Mouse (Mus musculus) gastrocnemius, postnatal 36 days (tissue): ENCODE results near the gene Ptgir. TPM values are rescaled to one million over a fixed set of nuclear protein-coding genes. Genes with fewer than 3 reads are reported as not detected.
A peak's percentile ranks its signal among the peaks of the same experiment; 100 is the strongest.
"Not testable (repeated sequence)": the region's sequence is repeated elsewhere in the genome, so short reads cannot be mapped to it uniquely, and the experiment has no call there.

Experiments
- DNase-seq, 2 experiments: peaks; one replicate each; pipeline ENCODE4 v3.0.0; 2022
- intact Hi-C: fragments of 180-260 bp; cut with DNase I; formaldehyde crosslinking; loops from one replicate; pipeline ENCODE4 v1.15.1; 2025
- total RNA-seq, 2 experiments: library from RNA; stranded (reverse); gene quantifications; 2 replicates each; pipeline ENCODE4 v1.2.3; 2021

Ptgir gene
- total RNA-seq, 2 experiments from 2014 or later: 1.1 to 1.2 TPM

DNA sequence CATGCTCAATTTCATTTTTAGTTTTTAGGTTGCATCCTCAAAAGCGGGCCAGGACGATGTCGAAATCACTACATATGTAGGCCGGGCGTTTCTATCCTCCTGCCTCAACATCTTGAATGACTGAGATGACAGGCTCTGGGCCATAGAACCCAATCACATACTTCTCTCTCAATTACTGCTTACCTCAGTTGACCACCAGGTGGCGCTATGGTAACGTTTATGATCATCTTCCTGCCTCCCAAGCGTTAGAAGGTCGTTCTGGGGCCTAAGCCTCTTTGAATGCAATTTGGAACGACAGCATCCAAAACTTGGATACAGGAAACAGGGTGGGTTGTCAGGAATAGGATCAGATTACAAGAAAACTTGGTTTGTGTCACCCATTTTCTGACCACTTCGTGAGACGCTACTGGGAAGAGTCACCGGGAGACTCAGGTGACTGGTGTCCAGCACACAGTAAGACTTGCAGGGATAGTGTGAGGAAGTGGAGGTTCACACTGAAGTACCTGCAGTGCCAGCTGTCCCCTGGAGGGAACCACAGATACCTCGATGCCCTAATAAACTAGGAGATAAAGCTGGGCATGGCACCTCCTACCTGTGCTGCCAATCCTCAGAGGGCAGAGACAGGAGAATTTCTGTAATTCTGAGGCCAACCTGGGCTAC lies 25.8 kb downstream of the Ptgir start:
- peak; percentile 48 to 73 for DNase-seq
- intact Hi-C loops: loop anchor here (1.0 to 5.0 kb wide), 2 partner anchors 67 to 130 kb away; partner anchors contain the start of gene Hif3a

DNA sequence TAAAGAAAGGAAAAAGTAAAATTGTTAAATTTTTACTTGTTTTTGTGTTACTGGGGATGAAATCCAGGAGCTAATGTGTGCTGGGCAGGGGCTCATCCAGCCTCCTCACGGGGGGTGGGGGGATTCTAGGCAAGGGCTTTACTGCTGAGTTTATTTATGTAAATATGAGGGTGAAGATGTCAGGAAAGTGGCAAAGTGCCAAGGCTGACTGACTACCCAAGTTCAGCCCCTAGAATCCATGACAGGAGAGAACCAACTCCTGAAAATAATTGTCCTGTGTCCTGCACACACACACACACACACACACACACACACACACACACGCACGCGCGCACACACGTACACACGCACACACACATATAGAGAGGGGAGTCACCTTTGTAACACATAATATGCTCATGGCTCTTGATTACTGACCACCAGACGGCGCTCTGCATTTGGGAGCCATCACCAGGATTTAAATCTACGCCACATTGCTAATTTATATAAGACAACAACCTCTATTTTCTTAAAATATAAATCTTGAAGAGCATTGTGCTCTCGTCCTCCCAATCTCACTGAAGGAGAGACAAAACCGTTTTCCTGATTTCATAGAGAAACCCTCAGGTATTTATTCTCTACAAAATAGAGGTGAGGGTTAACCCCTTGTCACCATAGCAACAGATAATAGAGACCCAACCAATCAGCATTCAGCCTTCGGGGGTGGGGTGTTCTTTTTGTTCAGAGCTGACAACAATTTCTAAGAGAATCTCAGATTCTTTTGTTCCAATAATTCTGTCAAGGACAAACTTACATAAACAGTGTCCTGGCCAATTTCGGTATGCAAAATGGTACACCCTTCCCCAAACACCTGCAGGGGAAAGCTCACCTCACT lies 26.7 kb downstream of the Ptgir start:
- intact Hi-C loops: loop anchor here (1.0 to 5.0 kb wide), 3 partner anchors 17 to 129 kb away; partner anchors contain the start of gene Hif3a
- DNase-seq: no peak

DNA sequence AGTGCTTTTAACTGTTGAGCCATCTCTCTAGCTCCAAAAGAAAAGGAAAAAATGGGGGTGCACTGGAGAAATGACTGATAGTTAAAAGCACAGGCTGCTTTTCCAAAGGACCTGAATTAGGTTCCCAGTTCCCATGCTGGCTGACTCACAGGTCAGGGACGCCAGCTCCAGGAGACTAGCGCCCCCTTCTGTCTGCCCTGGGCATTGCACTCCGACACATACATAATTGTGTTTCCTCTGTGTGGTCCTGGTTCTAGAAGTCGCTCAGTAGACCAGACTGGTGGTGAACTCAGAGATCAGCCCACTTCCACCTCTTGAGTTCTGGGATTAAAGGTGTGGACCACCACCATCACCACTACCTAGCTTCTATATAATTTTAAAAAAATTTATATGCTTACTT lies 31.0 kb downstream of the Ptgir start:
- DNase-seq: no peak
- intact Hi-C loops: no loop called here

DNA sequence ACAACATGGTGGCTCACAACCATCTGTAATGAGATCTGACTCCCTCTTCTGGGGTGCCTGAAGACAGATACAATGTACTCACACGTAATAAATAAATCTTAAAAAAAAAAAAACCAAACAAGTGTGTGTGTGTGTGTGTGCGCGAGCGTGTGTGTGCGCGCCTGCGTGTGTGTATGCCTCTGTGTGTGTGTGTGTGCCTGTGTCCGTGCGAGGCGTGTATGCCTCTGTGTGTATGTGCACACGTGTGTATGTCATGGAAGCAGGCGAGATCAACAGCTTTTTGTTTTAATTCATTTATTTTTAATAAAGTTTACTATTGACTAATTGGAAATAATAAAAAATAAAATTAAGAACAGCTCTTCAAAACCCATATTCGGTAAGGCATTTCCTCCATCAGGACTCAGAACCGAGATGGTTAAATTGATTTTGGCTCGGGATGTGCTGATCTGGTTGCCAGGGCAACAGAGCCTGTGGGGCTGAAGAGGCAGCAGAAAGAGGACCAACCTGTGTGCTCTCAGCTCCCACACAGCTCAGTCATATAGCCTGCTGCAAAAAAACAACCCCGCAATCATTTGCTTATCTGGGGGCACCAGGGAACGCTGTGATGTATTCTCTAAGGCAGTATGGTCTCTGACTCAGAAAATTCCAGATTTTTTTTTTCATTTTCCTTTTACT lies 32.0 kb downstream of the Ptgir start:
- no peak for DNase-seq
- intact Hi-C loops: no loop called here

DNA sequence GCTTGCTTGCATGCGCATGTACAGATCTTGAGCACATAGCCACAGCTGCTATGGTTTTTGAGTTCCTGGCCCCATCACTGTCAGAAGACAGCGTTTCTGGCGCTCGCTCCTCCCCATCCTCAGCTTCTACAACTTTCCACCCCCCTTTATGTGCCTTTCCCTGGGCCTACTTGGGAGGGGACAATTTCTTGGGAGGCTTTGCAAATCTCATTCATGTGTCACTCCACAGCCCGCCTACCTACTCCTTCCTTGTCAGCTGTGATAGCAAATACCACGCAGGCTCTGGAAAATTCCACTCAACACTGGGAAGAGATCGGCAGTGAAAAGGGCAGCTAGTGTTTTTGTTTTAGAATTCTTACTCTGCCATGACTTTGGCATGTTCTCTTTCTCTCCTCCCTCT lies 34.0 kb downstream of the Ptgir start:
- intact Hi-C loops: no loop called here
- no peak for DNase-seq

DNA sequence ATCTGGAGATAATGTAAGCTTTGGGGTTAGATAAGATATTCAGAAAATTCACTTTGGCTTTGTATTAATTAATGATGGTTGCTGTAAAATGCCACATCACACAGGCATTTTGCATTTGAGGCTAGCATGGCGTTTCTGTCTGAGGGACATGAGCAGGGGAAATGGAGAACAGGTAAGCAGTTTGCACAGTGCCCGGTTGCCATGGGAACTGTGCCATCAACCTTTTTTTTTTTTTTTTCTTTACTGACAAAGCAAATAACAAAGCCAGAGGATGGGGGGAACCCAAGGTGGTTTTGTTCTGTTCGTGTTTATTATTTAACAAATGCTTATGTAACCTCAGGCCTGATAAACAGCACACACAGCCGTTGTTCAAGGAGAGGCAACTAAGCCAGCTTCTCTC lies 36.6 kb downstream of the Ptgir start:
- intact Hi-C loops: no loop called here
- DNase-seq: no peak

DNA sequence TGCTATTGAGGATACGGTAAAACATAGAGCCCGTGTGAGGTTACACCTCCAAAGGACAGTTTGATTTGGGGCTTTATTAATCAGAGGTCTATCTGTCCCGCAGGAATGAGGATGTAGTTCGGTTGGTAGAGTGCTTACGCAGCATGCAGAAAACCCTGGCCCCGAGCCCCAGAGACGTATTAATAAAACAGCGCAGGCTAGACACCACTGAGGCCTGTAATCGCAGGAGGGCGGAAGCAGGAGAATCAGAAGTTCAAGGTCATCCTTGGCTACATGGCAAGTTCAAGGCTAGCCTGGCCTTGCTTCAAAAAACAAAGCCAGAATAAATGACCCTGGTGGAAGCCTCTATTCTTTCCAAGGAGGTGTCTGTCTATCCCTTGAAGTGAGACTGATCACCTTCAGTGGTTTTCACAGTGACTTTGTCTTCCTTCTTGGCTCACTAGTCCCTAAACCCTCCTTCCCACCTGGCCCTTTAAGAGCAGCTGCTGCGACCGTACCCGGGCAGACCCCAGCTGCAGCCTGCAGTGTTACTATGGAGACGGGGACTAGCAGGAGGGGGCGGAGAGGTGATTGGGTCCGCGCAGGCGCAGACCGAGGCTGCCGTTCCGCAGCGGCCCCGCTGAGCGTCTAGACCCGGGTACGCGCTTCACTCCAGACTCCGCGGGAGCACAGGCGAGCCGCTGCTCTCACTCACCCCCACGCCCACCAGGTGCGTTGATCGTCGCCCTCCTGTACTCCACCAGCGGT lies 37.9 kb downstream of the Ptgir start, which contains the start of gene Pnmal2:
Gene Pnmal2, plus strand, starts transcription at position 622 of the 747 bp plus-strand sequence.
- intact Hi-C loops: no loop called here

DNA sequence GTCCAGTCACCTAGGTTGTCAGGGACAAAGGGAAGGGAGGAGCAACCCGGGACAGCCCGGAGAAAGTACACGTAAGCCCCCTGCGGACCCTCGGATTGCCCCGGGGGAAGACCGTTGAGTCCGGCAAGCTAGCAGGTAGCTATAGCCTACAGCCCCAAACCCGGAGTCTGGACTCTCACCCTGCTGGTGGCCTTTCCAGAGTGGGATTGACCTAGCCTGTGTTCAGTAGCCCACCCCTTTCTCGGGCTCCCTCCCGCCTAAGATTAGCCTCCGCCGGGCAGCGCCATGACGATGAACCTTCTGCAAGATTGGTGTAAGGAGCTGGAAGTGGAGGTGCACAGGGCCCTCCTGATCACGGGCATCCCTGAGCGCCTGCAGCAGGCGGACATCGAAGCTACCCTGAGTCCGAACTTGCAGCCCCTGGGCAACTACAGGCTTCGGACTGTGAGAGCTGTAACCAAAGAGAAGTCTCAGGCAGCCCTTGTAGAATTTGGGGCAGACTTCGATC lies 38.6 kb downstream of the Ptgir start:
- intact Hi-C loops: no loop called here
- no peak for DNase-seq

More for the DNA sequence above, 37.9 kb downstream of the Ptgir start, which contains the start of gene Pnmal2:
- DNase-seq: peak; percentile 64

DNA sequence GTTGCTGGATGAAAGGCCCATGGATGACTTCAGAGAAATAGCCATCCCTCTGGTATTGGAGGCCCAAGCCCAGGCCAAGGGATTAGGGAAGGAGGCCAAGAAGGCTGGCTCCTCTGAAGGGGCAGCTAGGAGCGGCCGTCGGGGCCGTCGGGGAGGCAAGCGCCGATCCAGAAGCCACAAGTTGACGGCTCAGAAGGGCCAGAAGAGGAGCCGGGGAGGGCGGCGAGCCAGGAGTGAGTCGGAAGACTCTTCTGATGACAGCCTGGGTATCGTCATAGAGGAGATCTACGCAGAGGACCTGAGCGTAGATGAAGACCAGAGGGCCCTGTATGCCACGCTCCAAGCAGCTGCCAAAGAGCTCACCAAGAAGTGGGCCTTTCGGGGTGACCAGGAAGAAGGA lies 39.1 kb downstream of the Ptgir start:
- intact Hi-C loops: no loop called here
- DNase-seq: no peak

DNA sequence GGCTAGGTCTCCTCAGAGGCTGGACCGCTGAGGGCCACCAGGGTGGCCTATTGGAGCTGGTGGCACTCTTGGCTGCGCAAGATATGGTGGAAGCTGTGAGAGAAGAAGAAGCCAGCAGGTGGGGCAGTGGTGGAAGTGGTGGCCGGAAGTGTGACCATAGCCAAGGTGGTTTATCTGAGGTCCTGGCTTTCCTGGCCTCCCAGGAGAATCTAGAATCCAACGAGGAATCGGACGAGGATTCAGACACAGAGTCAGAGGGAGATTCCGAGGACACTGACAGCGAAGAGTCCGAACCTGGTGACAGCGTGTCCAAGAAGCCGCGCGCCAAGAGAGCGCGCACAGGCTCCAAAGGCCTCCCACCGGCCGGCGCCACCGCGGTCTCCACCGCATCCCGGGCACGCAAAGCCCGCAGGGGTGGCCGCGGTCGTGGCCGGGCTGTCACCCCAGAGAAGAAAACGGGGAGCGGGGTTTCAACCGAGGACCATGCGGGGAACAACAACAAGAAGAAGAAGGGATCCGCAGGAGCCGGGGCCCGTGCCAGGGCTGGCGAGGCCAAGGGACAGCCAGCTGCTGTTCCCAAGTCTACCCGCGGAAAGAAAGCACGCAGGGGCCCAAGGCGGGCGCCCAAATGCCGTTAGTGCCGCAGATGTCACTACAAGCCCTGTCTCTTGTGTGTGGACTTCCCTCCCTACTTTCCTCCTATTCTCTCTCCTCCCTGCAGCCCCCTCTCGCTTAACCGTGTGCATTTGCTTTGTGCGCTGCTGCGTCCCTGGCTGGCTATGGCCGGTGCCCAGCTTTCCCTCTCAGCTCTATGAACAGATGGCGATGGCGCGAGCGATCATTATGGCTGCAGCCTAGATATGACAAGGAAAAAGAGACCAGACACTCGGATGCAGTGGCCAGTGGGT lies 40.4 kb downstream of the Ptgir start:
- peak in 1 of 2 experiments; percentile 28 for DNase-seq
- intact Hi-C loops: no loop called here

DNA sequence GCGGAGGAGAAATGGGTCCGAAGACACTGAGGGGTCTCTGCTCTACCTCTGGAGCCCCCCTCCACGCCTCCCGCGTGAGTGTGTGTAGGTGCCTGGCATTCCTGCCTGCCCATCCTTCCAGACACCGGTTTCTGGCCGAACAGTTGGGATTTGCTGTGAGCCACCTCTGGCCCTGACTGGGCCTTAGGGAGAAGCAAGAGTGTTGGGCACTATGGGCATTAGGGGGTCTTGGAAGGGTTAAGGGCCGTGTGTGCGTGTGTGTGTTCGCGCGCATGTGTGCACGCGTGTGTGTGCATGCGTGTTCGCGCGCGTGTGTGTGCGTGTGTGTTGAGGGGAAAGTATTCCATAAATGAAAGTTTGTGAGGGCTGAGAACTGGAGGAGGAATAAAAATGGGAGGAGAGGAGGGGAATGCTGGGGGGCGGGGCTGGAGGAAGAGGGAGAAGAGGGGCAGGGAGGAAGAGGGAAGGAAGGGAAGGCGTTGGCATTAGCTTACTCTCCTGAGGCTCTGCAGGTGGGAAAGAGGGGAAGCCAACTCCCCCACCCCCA lies 41.1 kb downstream of the Ptgir start:
- intact Hi-C loops: no loop called here
- no peak for DNase-seq

DNA sequence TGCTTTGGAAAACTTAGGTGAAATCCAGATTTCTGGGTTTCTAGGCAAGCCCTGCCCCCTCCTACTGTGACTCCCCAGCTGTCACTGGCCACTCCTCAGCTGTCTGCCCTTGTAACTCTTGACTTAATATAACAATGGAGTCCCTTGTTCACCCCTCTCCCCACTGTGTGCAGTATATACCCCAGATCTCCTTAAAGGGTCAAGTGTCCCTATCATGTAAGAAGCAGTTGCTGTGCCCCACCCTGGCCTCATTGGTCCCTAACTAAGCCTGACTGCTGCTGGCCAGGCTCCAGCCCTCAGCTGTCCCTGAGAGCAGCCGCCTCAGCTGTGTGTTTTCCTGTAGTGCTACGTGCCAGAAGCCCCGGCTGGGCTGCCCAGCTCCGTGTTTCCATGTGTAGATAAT lies 41.7 kb downstream of the Ptgir start:
- peak in 1 of 2 experiments; percentile 23 for DNase-seq
- intact Hi-C loops: no loop called here

DNA sequence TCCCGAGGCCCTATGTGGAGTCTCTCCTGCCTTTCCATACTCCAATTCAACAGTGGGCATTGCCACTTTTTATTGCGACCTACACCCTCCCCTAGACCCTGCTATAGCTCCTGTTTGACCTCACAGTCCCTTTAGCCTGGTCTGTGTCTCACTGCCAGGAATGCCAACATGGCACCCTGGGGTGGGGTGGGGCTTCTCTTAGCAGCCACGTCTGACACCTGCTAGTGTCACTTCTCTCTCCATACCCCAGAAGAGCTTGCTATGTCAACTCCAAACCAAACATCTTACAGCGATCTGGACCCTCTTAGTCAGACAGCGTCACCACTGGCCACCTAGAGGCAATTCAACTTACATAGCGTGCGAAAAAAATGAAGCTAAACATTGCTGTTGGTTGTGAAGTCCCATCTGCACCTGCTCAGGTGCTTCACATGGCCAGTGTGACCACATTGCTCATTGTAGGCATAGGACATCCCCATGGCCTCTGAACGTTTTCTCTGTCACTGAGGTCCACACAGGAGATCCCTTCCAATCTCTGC lies 42.7 kb downstream of the Ptgir start:
- no peak for DNase-seq
- intact Hi-C loops: no loop called here

DNA sequence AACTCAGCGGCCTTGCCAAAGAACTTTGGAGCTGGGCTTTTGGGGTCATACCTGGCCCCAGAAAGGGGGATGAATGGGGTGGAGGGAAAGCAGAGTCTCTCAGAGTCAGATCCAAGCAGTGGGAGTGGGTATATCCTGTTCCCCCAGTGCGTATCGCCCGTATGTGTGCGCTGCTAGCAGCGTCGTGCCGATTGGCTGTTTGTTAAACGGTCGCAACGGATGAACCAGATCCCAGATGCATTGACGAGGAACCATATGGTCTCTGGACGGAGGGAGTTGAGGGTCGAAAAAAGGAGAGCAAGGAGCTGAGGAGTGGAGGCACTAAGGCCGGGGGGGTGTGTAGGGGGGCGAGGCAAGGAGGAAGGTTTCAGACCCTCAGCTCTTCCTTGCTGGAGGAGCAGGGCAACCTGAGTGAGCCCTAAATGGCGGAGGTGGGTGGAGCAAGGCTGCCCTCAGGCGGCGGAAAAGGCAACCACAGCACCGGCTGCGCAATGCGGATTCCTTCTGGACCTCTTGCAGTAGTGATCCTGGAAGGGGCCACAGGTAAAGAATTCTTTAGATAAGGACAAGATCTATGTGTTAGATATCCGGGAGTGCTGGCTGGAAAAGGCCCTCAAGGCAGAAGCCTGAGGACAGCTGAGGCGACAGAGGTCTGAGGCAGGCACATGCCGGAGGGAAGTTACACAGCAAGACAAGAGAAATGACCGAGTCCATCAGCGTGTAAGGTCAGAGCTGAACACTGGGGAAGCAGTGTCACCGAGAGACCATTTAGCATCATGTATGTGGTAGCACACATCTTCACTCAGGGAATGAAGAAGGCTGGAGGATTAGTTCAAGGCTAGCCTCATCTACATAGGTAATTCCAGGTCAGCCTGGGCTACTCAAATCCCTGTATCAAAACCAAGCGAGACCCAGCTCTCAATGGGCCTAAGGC lies 43.9 kb downstream of the Ptgir start:
- peak; percentile 63 to 72 for DNase-seq
- intact Hi-C loops: loop anchor here (1.0 to 2.0 kb wide), 2 partner anchors 17 to 117 kb away; no protein-coding TSS in a partner anchor

DNA sequence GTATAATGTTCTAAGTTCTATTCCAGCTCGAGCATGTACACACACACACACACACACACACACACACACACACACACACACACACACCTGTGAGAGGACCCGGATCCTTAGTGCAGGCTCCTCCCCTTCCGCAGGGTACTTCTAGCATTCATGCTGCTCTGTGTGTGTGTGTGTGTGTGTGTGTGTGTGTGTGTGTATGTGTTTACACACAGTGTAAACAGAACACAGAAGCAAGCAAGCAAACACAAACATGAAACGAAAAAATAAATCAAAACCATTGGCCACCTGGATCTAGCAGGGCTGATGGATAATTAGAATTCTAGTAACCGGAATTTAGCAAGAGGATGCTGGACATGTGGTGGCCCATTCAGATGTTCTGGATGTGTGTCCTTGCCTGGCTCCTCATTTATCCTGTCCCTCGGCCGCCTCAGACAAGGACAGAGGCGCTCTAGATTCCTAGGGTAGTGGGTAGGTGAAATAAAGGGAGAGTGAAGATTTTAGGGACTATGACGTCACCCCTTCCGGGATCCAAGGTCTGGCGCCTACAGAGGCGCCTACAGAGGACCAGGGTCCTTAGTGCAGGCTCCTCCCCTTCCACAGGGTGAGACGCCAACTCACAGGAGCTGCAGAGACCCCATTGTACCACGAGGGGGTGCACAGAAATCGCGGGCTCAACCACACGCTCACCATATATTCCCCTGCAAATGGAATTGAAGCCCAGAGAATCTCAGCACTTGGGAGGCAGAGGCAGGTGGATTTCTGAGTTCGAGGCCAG lies 44.8 kb downstream of the Ptgir start:
- peak; percentile 61 to 77 for DNase-seq
- intact Hi-C loops: loop anchor here (1.0 to 2.0 kb wide), 3 partner anchors 18 to 116 kb away; no protein-coding TSS in a partner anchor

DNA sequence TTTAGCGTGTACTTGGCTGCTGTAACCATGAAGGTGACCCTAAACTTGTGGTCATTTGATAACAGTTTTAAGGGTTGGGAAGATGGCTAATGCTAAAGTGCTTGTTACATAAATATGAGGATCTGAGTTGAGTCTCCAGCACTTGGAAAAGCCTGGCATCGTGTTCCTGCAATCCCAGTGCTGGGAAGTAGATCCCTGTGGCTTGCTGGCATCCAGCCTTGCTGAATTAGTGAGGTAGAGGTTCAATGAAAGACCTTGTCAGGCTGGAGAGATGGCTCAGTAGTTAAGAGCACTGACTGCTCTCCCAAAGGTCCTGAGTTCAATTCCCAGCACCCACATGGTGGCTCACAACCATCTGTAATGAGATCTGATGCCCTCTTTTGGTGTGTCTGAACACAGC lies 47.5 kb downstream of the Ptgir start:
- DNase-seq, intact Hi-C loops: not testable (repeated sequence)
